Mouse (Mus musculus) lung, embryonic 15.5 days (tissue): ENCODE data around the gene Smarcd1. TPM values are rescaled to one million over a fixed set of nuclear protein-coding genes. Genes with fewer than 3 reads are reported as not detected.
"Not testable (repeated sequence)": the region's sequence is repeated elsewhere in the genome, so short reads cannot be mapped to it uniquely, and the experiment has no call there.

ENCODE experiments used
- ATAC-seq: fragments of 200-750 bp; cut with Nextera tagmentation; 2 replicates; pipeline ENCODE4 v1.8.0; 2017; ENCODE audit warnings: moderate number of reproducible peaks, borderline replicate concordance; ENCODE audit not compliant: low FRiP score, low TSS enrichment; ENCODE audit errors: extremely low read depth
- H3K27ac ChIP-seq: fragments of 300-500 bp; sonication (generic); 2 replicates; pipeline ENCODE4 v1.5.1; 2015; ENCODE audit warnings: moderate library complexity, mild to moderate bottlenecking, inconsistent platforms
- H3K27me3 ChIP-seq: fragments of 300-500 bp; sonication (generic); 2 replicates; pipeline ENCODE4 v1.6.1; 2015; ENCODE audit warnings: inconsistent platforms
- H3K36me3 ChIP-seq: fragments of 300-500 bp; sonication (generic); 2 replicates; pipeline ENCODE4 v1.6.1; 2015; ENCODE audit warnings: inconsistent platforms
- H3K4me1 ChIP-seq: fragments of 300-500 bp; sonication (generic); 2 replicates; pipeline ENCODE4 v1.6.1; 2015; ENCODE audit warnings: inconsistent platforms
- H3K4me2 ChIP-seq: fragments of 300-500 bp; sonication (generic); 2 replicates; pipeline ENCODE4 v1.6.1; 2015; ENCODE audit warnings: inconsistent platforms, mild to moderate bottlenecking, moderate library complexity
- H3K4me3 ChIP-seq: fragments of 300-500 bp; sonication (generic); 2 replicates; pipeline ENCODE4 v1.5.1; 2015; ENCODE audit warnings: mild to moderate bottlenecking, inconsistent platforms
- H3K9ac ChIP-seq: fragments of 300-500 bp; sonication (generic); 2 replicates; pipeline ENCODE4 v1.6.1; 2015; ENCODE audit warnings: inconsistent platforms
- H3K9me3 ChIP-seq: fragments of 300-500 bp; sonication (generic); 2 replicates; pipeline ENCODE4 v1.6.1; 2016; ENCODE audit warnings: inconsistent platforms
- WGBS: fragments of 180-500 bp; shearing (Covaris S2); methylation state at CpG from one replicate; pipeline ENCODE4 v1.1.7; 2015; 5-methylcytosine and 5-hydroxymethylcytosine counted together
- polyA plus RNA-seq: library from polyadenylated mRNA; unstranded; fragments of >200 nt; fragmentation: Nextera tagmentation; extraction: Ambion mirVana; gene quantifications from 2 replicates; pipeline ENCODE4 v1.2.1, GENCODE M21; 2015

The Smarcd1 gene
- polyA plus RNA-seq, 1 experiment from 2014 or later, result 41.1 TPM

DNA sequence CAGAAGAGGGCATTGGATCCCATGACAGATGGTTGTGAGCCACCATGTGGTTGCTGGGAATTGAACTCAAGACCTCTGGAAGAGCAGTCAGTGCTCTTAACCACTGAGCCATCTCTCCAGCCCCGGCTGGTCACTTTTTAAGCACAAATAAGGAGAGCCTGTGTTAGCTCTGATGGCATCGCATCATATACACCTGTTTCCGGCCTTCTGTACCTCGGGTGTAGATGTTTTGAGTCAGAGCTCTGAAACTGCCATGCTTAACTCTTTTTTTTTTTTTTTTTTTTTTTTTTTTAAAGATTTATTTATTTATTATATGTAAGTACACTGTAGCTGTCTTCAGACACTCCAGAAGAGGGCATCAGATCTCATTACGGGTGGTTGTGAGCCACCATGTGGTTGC, 25.1 kb downstream of the Smarcd1 start:
- not testable (repeated sequence) for H3K4me2 ChIP-seq, ATAC-seq, H3K9ac ChIP-seq, H3K9me3 ChIP-seq, H3K4me3 ChIP-seq, H3K27me3 ChIP-seq, H3K27ac ChIP-seq
- Histone ChIP-seq H3K4me1 (peaks cover 35% of the 10 kb centered on the region), H3K36me3 (peaks cover 27% of the 10 kb centered on the region)
- WGBS, result 87% methylated on average over 5 of the region's 5 CpGs

- Histone ChIP-seq H3K27me3 (no peaks in the 10 kb centered on the region), H3K36me3 (peaks cover 27% of the 10 kb centered on the region), H3K27ac (no peak overlapping the region), H3K9me3 (no peaks in the 10 kb centered on the region), H3K4me1 (peaks cover 32% of the 10 kb centered on the region), H3K4me2 (no peak overlapping the region), H3K9ac (no peak overlapping the region), H3K4me3 (no peak overlapping the region)
- WGBS, result 91% methylated on average over 12 of the region's 12 CpGs
- ATAC-seq, result no peak
Observed at GRCm38 (mm10) chr15:99727525-99727924, 25.6 kb downstream of the Smarcd1 start.

DNA sequence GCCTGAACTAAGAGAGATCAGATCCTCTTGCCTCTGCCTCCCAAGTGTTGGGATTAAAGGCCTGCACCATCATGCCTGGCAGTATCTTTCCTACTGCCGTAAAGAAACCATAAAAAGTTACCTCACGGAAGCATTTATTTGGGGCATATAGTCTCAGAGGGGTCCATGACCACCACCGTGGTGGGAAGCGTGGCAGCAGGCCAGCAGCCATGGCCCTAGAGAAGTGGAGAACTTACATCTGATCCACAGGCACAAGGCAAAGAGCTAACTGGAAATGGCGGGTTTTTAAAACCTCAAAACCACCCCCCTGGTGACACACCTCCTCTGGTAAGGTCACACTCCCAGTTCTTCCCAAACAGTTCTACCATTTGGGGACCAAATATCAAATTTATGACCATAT, 26.3 kb downstream of the Smarcd1 start:
- Histone ChIP-seq H3K27ac (no peak overlapping the region), H3K9me3 (no peaks in the 10 kb centered on the region), H3K27me3 (no peaks in the 10 kb centered on the region), H3K4me2 (no peak overlapping the region), H3K9ac (no peak overlapping the region), H3K36me3 (peaks cover 32% of the 10 kb centered on the region), H3K4me3 (no peak overlapping the region), H3K4me1 (peaks cover 27% of the 10 kb centered on the region)
- ATAC-seq, result no peak
- WGBS, result 91% methylated on average over 5 of the region's 5 CpGs

DNA sequence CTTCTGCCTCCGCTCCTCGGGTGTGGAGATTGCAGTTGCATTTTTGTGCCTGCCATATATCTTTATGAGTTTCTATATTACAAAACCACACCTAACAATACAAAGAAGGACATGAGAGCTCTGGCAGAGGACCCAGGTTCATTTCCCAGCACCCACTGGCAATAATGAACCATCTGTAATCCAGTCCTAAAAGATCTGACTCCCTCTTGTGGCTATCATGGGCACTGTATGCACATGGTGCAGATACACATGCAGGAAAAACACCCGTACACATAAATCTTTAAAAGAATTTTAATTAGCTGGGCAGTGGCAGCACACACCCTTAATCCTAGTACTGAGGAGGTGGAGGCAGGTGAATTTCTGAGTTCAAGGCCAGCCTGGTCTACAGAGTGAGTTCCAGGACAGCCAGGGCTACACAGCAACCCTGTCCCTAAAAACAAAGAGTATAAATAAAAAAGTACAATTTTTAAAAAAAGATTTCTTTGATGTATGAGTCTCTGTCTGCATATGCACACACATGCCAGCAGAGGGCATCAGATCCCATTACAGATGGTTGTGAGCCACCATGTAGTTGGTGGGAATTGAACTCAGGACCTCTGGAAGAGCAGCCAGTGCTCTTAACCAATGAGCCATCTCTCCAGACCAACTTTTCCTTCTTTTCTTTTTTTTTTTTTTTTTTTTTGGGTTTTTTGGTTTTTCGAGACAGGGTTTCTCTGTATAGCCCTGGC, 27.3 kb downstream of the Smarcd1 start:
- Histone ChIP-seq H3K27me3 (no peaks in the 10 kb centered on the region), H3K9me3 (no peaks in the 10 kb centered on the region), H3K4me2 (no peak overlapping the region), H3K27ac (no peak overlapping the region), H3K9ac (no peak overlapping the region), H3K4me1 (peaks cover 17% of the 10 kb centered on the region), H3K36me3 (peaks cover 36% of the 10 kb centered on the region), H3K4me3 (no peak overlapping the region)
- WGBS, result 96% methylated on average over 3 of the region's 4 CpGs
- no peak for ATAC-seq

DNA sequence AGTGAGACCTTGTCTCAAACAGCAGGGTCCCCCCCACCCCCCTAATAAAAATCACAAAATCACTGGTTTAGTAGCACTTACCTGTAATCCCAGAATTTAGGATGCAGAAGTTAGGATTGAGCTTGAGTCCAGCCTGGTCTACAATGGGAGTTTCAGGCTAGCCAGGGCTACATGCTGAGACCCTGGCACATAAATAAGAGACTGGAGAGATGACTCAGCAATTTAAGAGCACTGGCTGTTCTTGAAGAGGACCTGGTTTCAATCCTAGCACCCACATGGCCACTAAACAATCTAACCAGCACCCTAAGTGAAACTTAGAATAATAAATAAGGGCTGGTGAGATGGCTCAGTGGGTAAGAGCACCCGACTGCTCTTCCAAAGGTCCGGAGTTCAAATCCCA, 29.2 kb downstream of the Smarcd1 start:
- no peak overlapping the region for H3K4me2 ChIP-seq
- whole genome bisulfite sequencing, result 90% methylated on average over 2 of the region's 2 CpGs
- H3K4me1 ChIP-seq, result peaks cover 9% of the 10 kb centered on the region; the same call in 1 of the 2 replicates
- H3K9ac ChIP-seq, result no peak overlapping the region
- H3K27ac ChIP-seq, result no peak overlapping the region
- no peak for ATAC-seq
- no peaks in the 10 kb centered on the region for H3K27me3 ChIP-seq
- H3K36me3 ChIP-seq, result peaks cover 46% of the 10 kb centered on the region
- H3K4me3 ChIP-seq, result no peak overlapping the region
- no peaks in the 10 kb centered on the region for H3K9me3 ChIP-seq

DNA sequence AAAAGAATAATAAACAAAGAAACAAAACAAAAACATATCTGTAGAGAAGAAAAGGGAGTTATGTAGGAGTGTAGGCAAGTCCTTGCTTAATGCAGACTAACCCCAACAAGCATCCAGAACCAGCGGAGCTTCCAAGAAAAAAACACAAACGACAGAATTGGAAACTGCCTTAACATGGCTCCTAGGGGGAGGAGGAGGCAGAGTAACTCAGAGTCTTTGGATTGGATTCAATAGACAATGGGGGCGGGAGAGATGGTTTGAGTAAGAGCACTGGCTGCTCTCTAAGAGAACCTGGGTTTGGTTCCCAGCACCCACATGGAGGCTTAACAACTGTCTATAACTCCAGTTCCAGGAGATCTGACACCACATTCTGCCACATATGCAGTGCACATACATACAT, 29.7 kb downstream of the Smarcd1 start:
- Histone ChIP-seq H3K27me3 (no peaks in the 10 kb centered on the region), H3K4me3 (no peak overlapping the region), H3K9ac (no peak overlapping the region), H3K4me2 (no peak overlapping the region), H3K36me3 (peaks cover 50% of the 10 kb centered on the region), H3K27ac (no peak overlapping the region), H3K4me1 (peaks cover 4% of the 10 kb centered on the region; the same call in 1 of the 2 replicates), H3K9me3 (no peaks in the 10 kb centered on the region)
- 84% methylated on average over 3 of the region's 3 CpGs for WGBS
- ATAC-seq, result no peak

DNA sequence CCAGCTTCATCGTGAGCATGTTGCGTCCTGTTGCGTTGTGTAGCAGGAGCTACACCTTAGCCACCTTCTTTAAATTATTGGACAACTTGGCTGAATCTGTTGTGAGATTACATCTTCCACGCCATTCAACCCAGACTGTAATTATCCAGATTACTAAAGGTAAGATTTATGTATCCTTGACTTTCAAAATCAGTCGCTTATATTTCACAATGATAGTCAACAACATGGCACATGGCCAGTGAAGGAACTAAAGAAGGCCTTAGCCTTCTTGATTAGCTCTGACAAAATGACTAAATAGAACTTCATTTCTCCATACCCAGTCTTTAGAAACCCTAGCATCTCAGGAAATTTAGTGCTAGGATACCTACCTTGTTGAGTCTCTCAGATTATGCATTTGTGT, 31.3 kb downstream of the Smarcd1 start:
- no peaks in the 10 kb centered on the region for H3K4me1 ChIP-seq
- no peak for ATAC-seq
- no peaks in the 10 kb centered on the region for H3K9me3 ChIP-seq
- no peak overlapping the region for H3K27ac ChIP-seq
- H3K36me3 ChIP-seq, result peaks cover 56% of the 10 kb centered on the region
- H3K27me3 ChIP-seq, result no peaks in the 10 kb centered on the region
- no peak overlapping the region for H3K4me2 ChIP-seq
- no peak overlapping the region for H3K4me3 ChIP-seq
- WGBS, result 92% methylated on average over 5 of the region's 5 CpGs
- no peak overlapping the region for H3K9ac ChIP-seq

DNA sequence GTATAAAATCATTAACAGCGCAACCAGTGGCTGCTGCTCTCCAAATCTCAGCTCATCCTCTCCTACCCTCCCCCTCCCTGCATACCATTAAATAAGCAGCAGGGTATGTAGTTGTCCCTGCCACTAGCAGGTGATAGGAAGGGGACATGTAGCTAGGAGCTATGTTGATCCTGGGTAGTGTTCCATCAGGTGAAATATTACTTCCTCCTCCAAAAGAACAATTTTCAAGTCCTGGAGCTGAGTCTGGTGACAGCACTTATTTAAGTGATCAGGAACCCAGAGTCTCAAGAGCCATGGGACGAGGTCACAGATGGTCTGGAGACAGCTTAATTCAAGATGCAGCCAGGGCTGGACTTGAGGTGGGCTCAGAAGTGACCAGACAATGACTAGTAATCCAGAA, 33.7 kb downstream of the Smarcd1 start:
- no peaks in the 10 kb centered on the region for H3K27me3 ChIP-seq
- H3K9ac ChIP-seq, result no peak overlapping the region
- peaks cover 61% of the 10 kb centered on the region for H3K36me3 ChIP-seq
- WGBS, result 85% methylated on average over 2 of the region's 2 CpGs
- no peak overlapping the region for H3K4me3 ChIP-seq
- no peak for ATAC-seq
- no peaks in the 10 kb centered on the region for H3K4me1 ChIP-seq
- H3K4me2 ChIP-seq, result no peak overlapping the region
- no peak overlapping the region for H3K27ac ChIP-seq
- no peaks in the 10 kb centered on the region for H3K9me3 ChIP-seq

DNA sequence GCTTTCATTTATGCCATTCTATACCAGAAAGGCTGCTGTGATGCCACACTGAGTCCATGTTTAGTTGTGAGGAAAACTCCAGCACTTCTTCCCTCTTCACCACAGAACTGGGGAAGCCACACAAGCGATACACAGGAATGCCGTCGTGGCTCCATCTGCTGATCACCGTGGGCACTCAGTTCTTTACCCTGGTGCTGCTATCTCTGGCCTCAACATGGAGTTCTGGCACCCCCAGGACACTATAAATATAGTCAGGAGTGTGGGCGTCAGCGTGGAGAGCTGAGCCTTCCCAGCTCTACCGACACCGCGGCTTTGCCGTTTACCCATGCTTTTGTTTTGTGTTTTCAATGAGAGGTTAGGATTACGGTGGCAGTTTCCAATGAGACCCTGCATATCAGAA, 34.7 kb downstream of the Smarcd1 start:
- peaks cover 71% of the 10 kb centered on the region for H3K36me3 ChIP-seq
- H3K9ac ChIP-seq, result no peak overlapping the region
- 88% methylated on average over 11 of the region's 11 CpGs for WGBS
- H3K27me3 ChIP-seq, result no peaks in the 10 kb centered on the region
- ATAC-seq, result no peak
- H3K27ac ChIP-seq, result no peak overlapping the region
- H3K9me3 ChIP-seq, result no peaks in the 10 kb centered on the region
- no peak overlapping the region for H3K4me3 ChIP-seq
- H3K4me1 ChIP-seq, result no peaks in the 10 kb centered on the region
- H3K4me2 ChIP-seq, result no peak overlapping the region

DNA sequence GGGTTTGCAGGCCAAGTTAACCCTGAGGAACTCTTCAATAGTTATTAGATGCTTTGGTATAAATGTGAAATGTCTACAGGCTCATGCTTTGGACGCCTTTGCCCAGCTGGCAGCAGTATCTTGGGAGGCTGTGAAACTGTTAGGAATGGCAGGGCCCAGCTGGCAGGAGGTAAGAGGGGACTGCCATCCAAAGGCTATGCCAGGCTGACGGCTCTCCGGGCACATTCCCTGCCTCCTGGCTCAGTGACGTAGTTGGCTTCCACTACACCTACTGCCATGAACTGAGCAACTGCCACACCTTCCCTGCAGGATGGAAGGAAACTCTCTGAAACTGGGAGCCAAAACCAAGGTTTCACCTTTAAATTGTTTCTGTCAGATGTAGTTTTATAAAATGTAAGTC, 38.3 kb downstream of the Smarcd1 start:
- no peak for ATAC-seq
- Histone ChIP-seq H3K4me2 (no peak overlapping the region), H3K9ac (no peak overlapping the region), H3K9me3 (no peaks in the 10 kb centered on the region), H3K4me1 (no peaks in the 10 kb centered on the region), H3K27me3 (no peaks in the 10 kb centered on the region), H3K36me3 (peaks cover 71% of the 10 kb centered on the region), H3K4me3 (no peak overlapping the region), H3K27ac (no peak overlapping the region)
- WGBS, result 89% methylated on average over 4 of the region's 4 CpGs

DNA sequence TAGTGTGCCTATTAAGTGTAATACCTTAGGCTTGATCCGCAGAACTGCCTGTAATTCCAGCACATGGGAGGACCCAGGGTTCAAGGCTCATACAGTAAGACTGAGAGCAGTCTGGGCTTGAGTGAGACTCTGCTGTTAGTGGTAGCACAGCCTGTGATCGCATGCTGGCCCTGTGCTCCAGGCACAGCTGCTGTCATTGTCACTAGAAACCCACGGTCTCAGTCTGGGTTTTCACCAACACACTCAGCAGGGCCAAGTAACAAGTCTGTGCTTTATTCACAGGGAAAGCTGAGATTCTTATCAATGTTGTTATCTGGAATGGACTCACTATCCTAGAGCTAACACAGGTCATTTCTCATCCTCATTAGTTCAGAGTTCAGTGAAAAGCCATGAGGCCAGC, 52.3 kb downstream of the Smarcd1 start:
- no peak overlapping the region for H3K4me2 ChIP-seq
- ATAC-seq, result no peak
- H3K4me3 ChIP-seq, result no peak overlapping the region
- no peaks in the 10 kb centered on the region for H3K9me3 ChIP-seq
- 52% methylated on average over 3 of the region's 3 CpGs for WGBS
- no peak overlapping the region for H3K27ac ChIP-seq
- no peaks in the 10 kb centered on the region for H3K4me1 ChIP-seq
- no peaks in the 10 kb centered on the region for H3K27me3 ChIP-seq
- 0 out of 2 replicates have a peak, but pooled peaks cover 1% of the 10 kb centered on the region for H3K36me3 ChIP-seq
- H3K9ac ChIP-seq, result no peak overlapping the region
